Mouse (Mus musculus) C2C12 (cell line): Measurements from ENCODE around the gene Cavin4.

Experiments used
- CTCF ChIP-seq: IDR thresholded peaks from one replicate; pipeline ENCODE4 v1.5.1; 2011; ENCODE audit not compliant: control insufficient read depth, insufficient read depth, insufficient read length
- MAX ChIP-seq: IDR thresholded peaks from one replicate; pipeline ENCODE4 v1.6.1; 2011; ENCODE audit warnings: mild to moderate bottlenecking, control low read depth
- MYOG ChIP-seq: IDR thresholded peaks from one replicate; pipeline ENCODE4 v1.6.1; 2011; ENCODE audit not compliant: control insufficient read depth, insufficient read length; ENCODE audit errors: extremely low read depth
- USF1 ChIP-seq: IDR thresholded peaks from one replicate; pipeline ENCODE4 v1.6.1; 2011; ENCODE audit warnings: low read depth, mild to moderate bottlenecking, control low read depth, moderate library complexity

GRCm38 (mm10) chr4:48624961-48625360 lies 38.4 kb upstream of the Cavin4 start:
- TF ChIP-seq CTCF (no peak), USF1 (no peak), MAX (no peak), MYOG (no peak)
